Mouse (Mus musculus): Measurements from ENCODE around the gene Tbc1d19.

GRCm38 (mm10) chr5:53922149-53922904 lies 112.9 kb downstream of the Tbc1d19 start:
- TF ChIP-seq POLR2A (IDR thresholded peaks at IDR 0.05; ENCODE audit: insufficient read depth, low read length) (no peak), CTCF (IDR thresholded peaks at IDR 0.05; ENCODE audit: low read depth, low read length) (no peak), EP300 (IDR thresholded peaks at IDR 0.05; ENCODE audit: insufficient read depth, low read depth, low read length) (no peak)

Measured in ES-Bruce4 (cell line).